In genomic region chr1:34106606-34107005, GRCm38 (mm10) we compare ENCODE assay signal across 18 mouse cellular contexts.
A peak's percentile ranks its signal among the peaks of the same experiment; 100 is the strongest.
DNase-seq lines count a peak whose midpoint lies in the region; ATAC-seq and TF ChIP-seq lines count a peak whose summit lies in the region.
"Had no signal": no experiment of that assay in that cellular context is flagged by ENCODE, and none has a peak within 500 bp of the region (broad histone marks: within the 10 kb centered on the region; RNA-seq: fewer than 3 reads in every experiment).

No protein-coding gene starts in this region.

- in situ Hi-C loops in ES-E14 (cut with MboI; ENCODE audit: low sequenced_read_pairs in 2 of 2, unreplicated experiment in 2 of 2), result no loop called here

- H3K27ac ChIP-seq in forebrain, embryonic 11.5 days (ENCODE audit: low read depth, low read length), result no peak overlapping the region
- H3K27ac ChIP-seq in forebrain, embryonic 16.5 days (ENCODE audit: low read length), result no peak overlapping the region
- H3K27ac ChIP-seq in hindbrain, embryonic 14.5 days, result peak overlapping the region; percentile 47; the same call in 1 of the 2 replicates
- H3K27ac ChIP-seq in hindbrain, embryonic 13.5 days, result no peak overlapping the region
- H3K27ac ChIP-seq in ES-E14 (ENCODE audit: insufficient read depth, low read depth, low read length, poor library complexity, severe bottlenecking), result peak overlapping the region; percentile 98
- H3K27ac ChIP-seq in forebrain, embryonic 14.5 days (ENCODE audit: low read depth, low read length), result no peak overlapping the region
- H3K27ac ChIP-seq: liver, embryonic 13.5 days; stomach, embryonic 15.5 days had no signal

- H3K36me3 ChIP-seq in forebrain, embryonic 11.5 days (ENCODE audit: control insufficient read depth, insufficient read depth, low read length), result no peaks in the 10 kb centered on the region
- no peaks in the 10 kb centered on the region for H3K36me3 ChIP-seq in forebrain, embryonic 16.5 days (ENCODE audit: control insufficient read depth, insufficient read depth)
- no peaks in the 10 kb centered on the region for H3K36me3 ChIP-seq in hindbrain, embryonic 14.5 days (replicated peaks; ENCODE audit: control insufficient read depth, insufficient read depth)
- no peaks in the 10 kb centered on the region for H3K36me3 ChIP-seq in hindbrain, embryonic 13.5 days
- H3K36me3 ChIP-seq in ES-E14 (ENCODE audit: control insufficient read depth, insufficient read depth, low read length, poor library complexity, severe bottlenecking), result no peaks in the 10 kb centered on the region
- no peaks in the 10 kb centered on the region for H3K36me3 ChIP-seq in forebrain, embryonic 14.5 days (ENCODE audit: control insufficient read depth, insufficient read depth, low read length)
- H3K36me3 ChIP-seq: liver, embryonic 13.5 days; stomach, embryonic 15.5 days had no signal

- peaks cover 17% of the 10 kb centered on the region; the same call in 1 of the 2 replicates for H3K4me1 ChIP-seq in forebrain, embryonic 11.5 days (replicated peaks; ENCODE audit: control insufficient read depth, insufficient read depth, low read length)
- H3K4me1 ChIP-seq in forebrain, embryonic 16.5 days (replicated peaks; ENCODE audit: control insufficient read depth, insufficient read depth, low read length), result peaks cover 11% of the 10 kb centered on the region
- H3K4me1 ChIP-seq in hindbrain, embryonic 14.5 days (replicated peaks; ENCODE audit: control insufficient read depth, insufficient read depth, low read length), result peaks cover 22% of the 10 kb centered on the region
- peaks cover 32% of the 10 kb centered on the region for H3K4me1 ChIP-seq in hindbrain, embryonic 13.5 days (replicated peaks)
- peaks cover 26 to 36% of the 10 kb centered on the region in 2 experiments for H3K4me1 ChIP-seq in ES-E14 (ENCODE audit: control insufficient read depth in 2 of 2, insufficient read depth in 2 of 2, low read length in 2 of 2, poor library complexity in 1 of 2)
- H3K4me1 ChIP-seq in forebrain, embryonic 14.5 days (ENCODE audit: control insufficient read depth, insufficient read depth, low read length), result peaks cover 19% of the 10 kb centered on the region

- no peaks in the 10 kb centered on the region for H3K27me3 ChIP-seq in forebrain, embryonic 11.5 days (ENCODE audit: control insufficient read depth, insufficient read depth, low read length)
- no peaks in the 10 kb centered on the region for H3K27me3 ChIP-seq in forebrain, embryonic 16.5 days (replicated peaks; ENCODE audit: control insufficient read depth, insufficient read depth, low read length)
- H3K27me3 ChIP-seq in hindbrain, embryonic 14.5 days (ENCODE audit: control insufficient read depth, insufficient read depth, low read length), result no peaks in the 10 kb centered on the region
- H3K27me3 ChIP-seq in hindbrain, embryonic 13.5 days, result no peaks in the 10 kb centered on the region
- H3K27me3 ChIP-seq in forebrain, embryonic 14.5 days (replicated peaks; ENCODE audit: control insufficient read depth, insufficient read depth, low read length), result no peaks in the 10 kb centered on the region
- H3K27me3 ChIP-seq: liver, embryonic 13.5 days; stomach, embryonic 15.5 days had no signal

- DNase-seq in forebrain, embryonic 11.5 days (ENCODE audit: low spot score), result no peak
- DNase-seq in hindbrain, embryonic 14.5 days (ENCODE audit: low spot score), result no peak
- DNase-seq in ES-E14 (ENCODE audit: low read depth, low spot score), result no peak
- peak; percentile 42 for DNase-seq in forebrain, embryonic 14.5 days (ENCODE audit: low spot score)
- no peak for DNase-seq in c-Kit-positive CD71-positive TER-119-positive erythroid progenitor cells, embryonic 14.5 days (ENCODE audit: low spot score)
- no peak for DNase-seq in ovary, postnatal 14 days (ENCODE audit: low spot score)
- DNase-seq: adrenal gland, postnatal 25 days; B cell, adult 2 months; cerebellum, adult 2 months; gastrocnemius, postnatal 14 days; kidney, adult 18-20 months; liver, embryonic 13.5 days; lung, postnatal 36 days; thymus, postnatal 36 days had no signal

- ATAC-seq in forebrain, embryonic 11.5 days (replicated peaks; ENCODE audit: low FRiP score), result no peak
- no peak for ATAC-seq in forebrain, embryonic 16.5 days
- peak; percentile 18; the same call in 1 of the 2 replicates for ATAC-seq in hindbrain, embryonic 14.5 days (ENCODE audit: low FRiP score)
- ATAC-seq in hindbrain, embryonic 13.5 days (ENCODE audit: low FRiP score), result no peak
- 0 out of 2 replicates have a peak, but pooled peaks have one; percentile 30 for ATAC-seq in forebrain, embryonic 14.5 days

- H3K4me2 ChIP-seq in forebrain, embryonic 11.5 days (ENCODE audit: low read depth, low read length, severe bottlenecking), result peak overlapping the region; percentile 2; the same call in 1 of the 2 replicates
- no peak overlapping the region for H3K4me2 ChIP-seq in forebrain, embryonic 16.5 days (ENCODE audit: low read length)
- 0 out of 2 replicates have a peak overlapping the region, but pooled peaks have one; percentile 19 for H3K4me2 ChIP-seq in hindbrain, embryonic 14.5 days (replicated peaks)
- H3K4me2 ChIP-seq in hindbrain, embryonic 13.5 days, result no peak overlapping the region
- H3K4me2 ChIP-seq in forebrain, embryonic 14.5 days (ENCODE audit: low read length), result no peak overlapping the region
- H3K4me2 ChIP-seq: liver, embryonic 13.5 days; stomach, embryonic 15.5 days had no signal

- no peaks in the 10 kb centered on the region for H3K9me3 ChIP-seq in forebrain, embryonic 11.5 days (ENCODE audit: control insufficient read depth, low read length)
- no peaks in the 10 kb centered on the region; the same call in 1 of the 2 replicates for H3K9me3 ChIP-seq in forebrain, embryonic 16.5 days (ENCODE audit: control insufficient read depth, low read length)
- H3K9me3 ChIP-seq in hindbrain, embryonic 14.5 days (ENCODE audit: control insufficient read depth, low read length), result no peaks in the 10 kb centered on the region
- no peaks in the 10 kb centered on the region for H3K9me3 ChIP-seq in hindbrain, embryonic 13.5 days
- no peaks in the 10 kb centered on the region for H3K9me3 ChIP-seq in ES-E14 (ENCODE audit: control insufficient read depth, insufficient read depth, low read depth, low read length)
- H3K9me3 ChIP-seq in forebrain, embryonic 14.5 days (replicated peaks; ENCODE audit: control insufficient read depth, low read length), result no peaks in the 10 kb centered on the region
- H3K9me3 ChIP-seq: liver, embryonic 13.5 days; stomach, embryonic 15.5 days had no signal

- 5% methylated on average over 8 of the region's 8 CpGs for WGBS in forebrain, embryonic 11.5 days
- 13% methylated on average over 8 of the region's 8 CpGs for WGBS in forebrain, embryonic 16.5 days
- 15% methylated on average over 8 of the region's 8 CpGs for WGBS in hindbrain, embryonic 14.5 days
- 11% methylated on average over 8 of the region's 8 CpGs for WGBS in hindbrain, embryonic 13.5 days
- 2% methylated on average over 8 of the region's 8 CpGs for WGBS in forebrain, embryonic 14.5 days

- H3K9ac ChIP-seq in forebrain, embryonic 11.5 days (ENCODE audit: low read length), result no peak overlapping the region
- no peak overlapping the region for H3K9ac ChIP-seq in forebrain, embryonic 16.5 days (replicated peaks; ENCODE audit: low read depth, low read length)
- peak overlapping the region; percentile 34; the same call in 1 of the 2 replicates for H3K9ac ChIP-seq in hindbrain, embryonic 14.5 days
- H3K9ac ChIP-seq in hindbrain, embryonic 13.5 days, result no peak overlapping the region; the same call in 1 of the 2 replicates
- H3K9ac ChIP-seq in ES-E14 (ENCODE audit: insufficient read depth, low read depth, low read length, poor library complexity, severe bottlenecking), result peak overlapping the region; percentile 80
- no peak overlapping the region for H3K9ac ChIP-seq in forebrain, embryonic 14.5 days (ENCODE audit: low read length)
- H3K9ac ChIP-seq: liver, embryonic 13.5 days; stomach, embryonic 15.5 days had no signal

- no peak overlapping the region for H3K4me3 ChIP-seq in forebrain, embryonic 11.5 days (ENCODE audit: low read depth, low read length)
- H3K4me3 ChIP-seq in forebrain, embryonic 16.5 days (replicated peaks; ENCODE audit: low read length), result no peak overlapping the region
- no peak overlapping the region for H3K4me3 ChIP-seq in hindbrain, embryonic 14.5 days (replicated peaks; ENCODE audit: low read length)
- H3K4me3 ChIP-seq in hindbrain, embryonic 13.5 days, result no peak overlapping the region
- H3K4me3 ChIP-seq in ES-E14 (ENCODE audit: insufficient read depth in 1 of 2, low read depth in 1 of 2, low read length in 2 of 2, poor library complexity in 1 of 2, severe bottlenecking in 1 of 2), result peak overlapping the region; percentile 4 to 34
- H3K4me3 ChIP-seq in forebrain, embryonic 14.5 days (ENCODE audit: low read depth, low read length), result no peak overlapping the region
- H3K4me3 ChIP-seq: liver, embryonic 13.5 days; myocyte; stomach, embryonic 15.5 days had no signal

TF ChIP-seq in ES-E14, 5 proteins besides CTCF, POLR2A, EP300 and RAD21:
- no peak for TF ChIP-seq ZNF384 (IDR thresholded peaks at IDR 0.05; ENCODE audit: low read depth, low read length)
- TF ChIP-seq HCFC1 (IDR thresholded peaks at IDR 0.05; ENCODE audit: borderline replicate concordance, insufficient read depth, low read length), result no peak

Comparison
In these comparisons a context has a peak if more than half of its experiments do, and no peak if none do; other contexts are left out.
1. ATAC-seq: peak in hindbrain, embryonic 14.5 days (single experiment) and forebrain, embryonic 14.5 days (single experiment); none in forebrain, embryonic 11.5 days (single experiment), forebrain, embryonic 16.5 days (single experiment) and hindbrain, embryonic 13.5 days (single experiment).
2. H3K27ac ChIP-seq: peak in hindbrain, embryonic 14.5 days (single experiment) and ES-E14 (single experiment); none in forebrain, embryonic 11.5 days (single experiment), forebrain, embryonic 16.5 days (single experiment), hindbrain, embryonic 13.5 days (single experiment) and forebrain, embryonic 14.5 days (single experiment).
3. H3K4me2 ChIP-seq: peak in forebrain, embryonic 11.5 days (single experiment) and hindbrain, embryonic 14.5 days (single experiment); none in forebrain, embryonic 16.5 days (single experiment), hindbrain, embryonic 13.5 days (single experiment) and forebrain, embryonic 14.5 days (single experiment).
4. H3K9ac ChIP-seq: peak in hindbrain, embryonic 14.5 days (single experiment) and ES-E14 (single experiment); none in forebrain, embryonic 11.5 days (single experiment), forebrain, embryonic 16.5 days (single experiment), hindbrain, embryonic 13.5 days (single experiment) and forebrain, embryonic 14.5 days (single experiment).
5. H3K4me3 ChIP-seq: peak in ES-E14 (2 of 2); none in forebrain, embryonic 11.5 days (single experiment), forebrain, embryonic 16.5 days (single experiment), hindbrain, embryonic 14.5 days (single experiment), hindbrain, embryonic 13.5 days (single experiment) and forebrain, embryonic 14.5 days (single experiment).